Mouse (Mus musculus) spleen, adult 2 months (tissue): ENCODE results near the gene Gm5148. TPM values are rescaled to one million over a fixed set of nuclear protein-coding genes. Genes with fewer than 3 reads are reported as not detected.

Experiments
- DNase-seq, 2 experiments: peaks; one replicate each; pipeline versions ENCODE4 v3.0.0 to v3.0.0-alpha.2; 2012 to 2021; ENCODE audit warnings: low spot score in 2 of 2, low read depth in 1 of 2
- H3K27ac ChIP-seq: fragments of 200-500 bp; 2 replicates; pipeline ENCODE4 v1.5.1; 2012; ENCODE audit warnings: low read length, inconsistent platforms; ENCODE audit not compliant: insufficient read depth
- H3K27me3 ChIP-seq: fragments of 200-500 bp; 2 replicates; pipeline ENCODE4 v1.6.1; 2012; ENCODE audit warnings: mild to moderate bottlenecking, moderate library complexity, low read length, inconsistent platforms; ENCODE audit not compliant: control insufficient read depth, insufficient read depth
- H3K36me3 ChIP-seq: fragments of 200-500 bp; 2 replicates; pipeline ENCODE4 v1.6.1; 2012; ENCODE audit warnings: mild to moderate bottlenecking, low read length, inconsistent platforms; ENCODE audit not compliant: control insufficient read depth, insufficient read depth
- H3K4me1 ChIP-seq: fragments of 200-500 bp; 2 replicates; pipeline ENCODE4 v1.6.1; 2011; ENCODE audit warnings: inconsistent platforms; ENCODE audit not compliant: control insufficient read depth, insufficient read depth, insufficient read length
- H3K4me3 ChIP-seq: fragments of 200-500 bp; 2 replicates; pipeline ENCODE4 v1.5.1; 2011; ENCODE audit warnings: mild to moderate bottlenecking, inconsistent platforms; ENCODE audit not compliant: insufficient read depth, insufficient read length; ENCODE audit errors: extremely low read depth
- CTCF ChIP-seq: fragments of 200-500 bp; IDR thresholded peaks from 2 replicates; pipeline ENCODE4 v1.5.1; 2011; ENCODE audit warnings: mild to moderate bottlenecking, inconsistent platforms; ENCODE audit not compliant: insufficient read depth, insufficient read length, insufficient replicate concordance; ENCODE audit errors: extremely low read depth
- POLR2A ChIP-seq: fragments of 200-500 bp; IDR thresholded peaks from 2 replicates; pipeline ENCODE4 v1.6.1; 2011; ENCODE audit warnings: low read depth, low read length, inconsistent platforms
- WGBS: fragments of 180-500 bp; shearing (Covaris S2); methylation state at CpG from one replicate; pipeline ENCODE4 v1.1.7; 2018; 5-methylcytosine and 5-hydroxymethylcytosine counted together
- polyA plus RNA-seq: library from polyadenylated mRNA; depleted of rRNA; stranded (reverse); fragments of >200 nt; gene quantifications from 2 replicates; pipeline ENCODE4 v1.2.3, GENCODE M21; 2012

Gm5148 gene
- polyA plus RNA-seq, 1 experiment: 0.62 TPM

DNA sequence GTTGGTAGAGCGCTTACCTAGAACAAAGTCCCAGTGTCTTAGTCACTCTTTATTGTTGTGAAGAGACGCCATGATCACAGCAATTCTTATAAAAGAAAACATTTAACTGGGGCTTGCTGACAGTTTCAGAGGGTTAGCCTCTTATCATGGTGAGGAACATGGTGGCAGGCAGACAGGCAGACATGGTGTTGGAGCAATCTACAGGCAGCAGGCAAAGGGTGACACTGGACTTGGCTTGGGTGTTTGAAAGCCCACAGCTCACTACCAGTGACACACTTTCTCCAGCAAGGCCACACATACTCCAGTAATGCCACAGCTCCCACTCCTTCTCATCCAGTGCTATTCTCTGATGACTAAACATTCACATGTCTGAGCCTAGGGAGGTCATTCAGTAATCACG is 30.3 kb upstream of the Gm5148 start:
- Histone ChIP-seq H3K36me3 (no peaks in the 10 kb centered on the region), H3K27me3 (no peaks in the 10 kb centered on the region), H3K27ac (no peak overlapping the region), H3K4me3 (no peak overlapping the region), H3K4me1 (peaks cover 10% of the 10 kb centered on the region; the same call in 1 of the 2 replicates)
- 89% methylated on average over 3 of the region's 3 CpGs for WGBS
- TF ChIP-seq POLR2A (no peak), CTCF (no peak)
- no peak for DNase-seq

DNA sequence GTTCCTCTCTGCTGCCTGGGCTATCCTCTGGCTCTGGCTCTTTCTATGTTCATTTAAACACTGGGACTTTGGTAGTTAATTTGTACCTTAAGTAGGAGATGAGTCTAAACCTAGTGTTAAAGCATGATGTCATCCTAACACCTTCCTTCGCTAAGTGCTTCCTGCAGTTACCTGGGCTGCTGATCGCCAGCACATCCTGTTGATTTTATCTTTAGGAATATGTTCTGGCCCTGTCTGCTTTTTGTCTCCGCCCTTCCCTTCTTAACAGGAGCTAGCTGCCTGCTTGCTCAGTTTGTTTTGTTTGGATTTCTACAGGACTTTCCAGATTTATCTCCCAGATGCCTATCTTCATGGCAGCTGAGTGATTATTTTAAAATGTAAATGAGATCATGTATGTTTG is 28.9 kb upstream of the Gm5148 start:
- WGBS: 82% methylated on average over 3 of the region's 3 CpGs
- no peak overlapping the region for H3K27ac ChIP-seq
- TF ChIP-seq POLR2A: no peak
- TF ChIP-seq CTCF: no peak
- H3K4me1 ChIP-seq: peaks cover 9% of the 10 kb centered on the region; the same call in 1 of the 2 replicates
- H3K36me3 ChIP-seq: no peaks in the 10 kb centered on the region
- DNase-seq: no peak
- H3K4me3 ChIP-seq: no peak overlapping the region
- no peaks in the 10 kb centered on the region for H3K27me3 ChIP-seq

DNA sequence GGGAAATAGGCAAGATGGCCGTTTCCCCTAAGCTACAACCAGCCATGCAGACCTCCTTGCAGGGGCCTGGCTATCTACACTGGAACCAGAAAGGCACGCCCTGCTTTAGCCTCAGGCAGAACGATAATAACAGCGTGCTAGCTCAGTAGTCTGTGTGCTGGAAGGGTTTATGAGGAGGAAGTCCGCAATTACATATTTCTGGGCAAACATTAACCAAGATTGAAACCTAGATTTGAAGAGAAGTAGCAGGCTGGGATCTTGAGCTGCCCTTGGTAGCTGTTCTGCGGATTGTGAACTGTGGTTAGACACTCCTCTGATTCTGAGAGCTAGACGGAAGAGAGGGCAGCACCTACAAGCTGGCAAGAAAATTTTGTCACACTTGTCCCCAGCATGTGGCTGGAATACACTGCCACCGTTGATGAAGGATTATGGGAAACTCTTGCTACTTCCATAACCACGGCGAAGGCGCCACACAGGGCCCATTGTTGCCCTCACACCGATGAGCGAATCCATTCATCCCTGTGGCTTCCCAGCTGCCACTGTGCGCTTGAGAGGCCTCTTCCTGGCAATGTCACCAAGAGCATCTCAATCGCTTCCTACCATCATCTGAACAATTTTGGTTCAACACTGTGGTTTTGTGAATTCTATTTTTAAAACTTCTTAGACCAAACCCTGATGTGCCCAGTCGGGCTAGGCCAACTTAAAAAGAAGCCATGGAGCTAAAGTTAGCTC is 23.9 kb upstream of the Gm5148 start:
- 20% methylated on average over 16 of the region's 16 CpGs for WGBS
- Histone ChIP-seq H3K27me3 (no peaks in the 10 kb centered on the region), H3K36me3 (no peaks in the 10 kb centered on the region), H3K4me3 (no peak overlapping the region), H3K4me1 (peaks cover 13% of the 10 kb centered on the region; the same call in 1 of the 2 replicates), H3K27ac (peak overlapping the region; percentile 47; the same call in 1 of the 2 replicates)
- no peak for DNase-seq
- TF ChIP-seq POLR2A (no peak), CTCF (no peak)

DNA sequence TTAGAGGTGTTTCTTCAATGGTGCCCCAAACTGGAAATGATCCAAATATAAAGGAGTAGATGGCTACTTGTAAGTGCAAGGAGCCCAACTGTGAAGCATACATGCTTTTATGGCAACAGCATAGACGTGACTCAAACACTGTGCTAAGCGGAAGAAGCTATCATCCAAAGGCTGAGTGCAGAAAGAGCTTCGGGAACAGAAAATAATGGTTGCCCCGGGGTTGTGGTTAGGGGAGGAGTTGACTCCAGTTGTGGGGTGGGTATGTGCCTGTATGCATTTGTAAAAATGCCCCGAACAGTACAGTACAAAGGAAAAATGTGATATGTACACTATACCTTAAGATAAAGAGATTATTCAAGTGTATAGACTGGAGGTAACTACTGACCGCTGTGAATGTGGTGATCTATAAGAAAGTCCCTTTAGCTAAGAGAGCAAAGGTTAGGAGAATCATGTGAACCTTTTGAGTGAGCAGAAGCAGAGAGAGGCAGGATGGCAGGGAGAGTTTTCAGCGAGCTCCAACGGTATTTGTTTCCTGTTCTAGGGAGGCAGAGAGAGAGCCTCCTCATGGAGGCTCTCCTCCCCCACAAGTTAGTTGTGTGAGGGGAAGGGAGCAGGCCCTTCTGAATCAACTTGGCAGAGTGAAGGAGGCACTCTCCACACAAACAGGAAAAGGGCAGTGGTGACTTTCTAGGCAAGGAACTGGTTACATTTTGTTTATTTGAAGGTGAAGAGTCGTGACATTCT is 23.1 kb upstream of the Gm5148 start:
- WGBS: 33% methylated on average over 9 of the region's 9 CpGs
- Histone ChIP-seq H3K4me3 (no peak overlapping the region), H3K27ac (peak overlapping the region; percentile 47; the same call in 1 of the 2 replicates), H3K36me3 (no peaks in the 10 kb centered on the region), H3K4me1 (peaks cover 13% of the 10 kb centered on the region; the same call in 1 of the 2 replicates), H3K27me3 (no peaks in the 10 kb centered on the region)
- DNase-seq: no peak
- no peak for TF ChIP-seq CTCF
- TF ChIP-seq POLR2A: no peak

DNA sequence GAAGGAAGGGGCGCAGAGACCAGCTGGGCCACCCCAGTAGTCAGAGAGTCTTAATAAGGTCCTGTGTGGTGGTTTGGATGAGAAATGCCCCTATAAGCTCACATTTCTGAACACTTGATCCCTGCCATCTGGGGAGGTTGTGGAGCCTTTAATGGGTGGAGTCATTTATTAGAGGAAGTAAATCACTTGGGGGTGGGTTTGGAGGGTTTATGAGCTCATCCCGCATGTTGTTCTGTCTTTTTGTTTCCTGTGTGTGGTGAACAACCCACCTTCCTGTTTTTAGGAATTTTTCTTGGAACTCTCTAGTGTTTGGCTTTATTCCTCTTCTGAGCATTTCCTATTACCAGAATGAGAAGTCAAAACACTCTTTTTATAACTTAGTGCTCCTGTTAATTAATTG is 19.8 kb upstream of the Gm5148 start:
- Histone ChIP-seq H3K27me3 (no peaks in the 10 kb centered on the region), H3K36me3 (no peaks in the 10 kb centered on the region), H3K4me1 (peaks cover 13% of the 10 kb centered on the region; the same call in 1 of the 2 replicates), H3K4me3 (no peak overlapping the region), H3K27ac (no peak overlapping the region)
- no peak for DNase-seq
- TF ChIP-seq POLR2A (no peak), CTCF (no peak)
- WGBS: 72% methylated on average over 2 of the region's 2 CpGs

DNA sequence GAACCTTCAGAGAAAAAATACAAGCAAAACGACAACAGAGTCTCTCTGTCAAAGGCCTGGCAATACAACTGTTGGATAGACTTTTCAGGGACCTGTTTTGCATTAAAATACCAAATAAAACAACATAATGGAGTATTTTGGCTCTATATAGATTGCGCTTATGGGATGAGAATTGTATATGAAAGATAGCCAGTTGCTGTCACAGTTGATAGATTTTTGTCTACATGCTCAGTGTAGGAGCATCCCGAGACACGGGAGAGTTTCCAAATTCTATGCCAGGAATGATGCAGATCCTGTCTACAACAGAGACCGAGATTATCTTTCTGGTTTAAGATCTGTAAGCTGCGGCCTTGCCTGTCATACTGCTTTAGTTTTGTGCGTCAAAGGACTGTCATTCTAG is 15.7 kb upstream of the Gm5148 start:
- H3K4me1 ChIP-seq: no peaks in the 10 kb centered on the region
- H3K4me3 ChIP-seq: no peak overlapping the region
- H3K27ac ChIP-seq: no peak overlapping the region
- DNase-seq: no peak
- TF ChIP-seq POLR2A (no peak), CTCF (no peak)
- no peaks in the 10 kb centered on the region for H3K36me3 ChIP-seq
- 92% methylated on average over 7 of the region's 7 CpGs for WGBS
- no peaks in the 10 kb centered on the region for H3K27me3 ChIP-seq
